Mouse (Mus musculus): Measurements from ENCODE around the gene Fbxw5.

Gene Fbxw5

DNA sequence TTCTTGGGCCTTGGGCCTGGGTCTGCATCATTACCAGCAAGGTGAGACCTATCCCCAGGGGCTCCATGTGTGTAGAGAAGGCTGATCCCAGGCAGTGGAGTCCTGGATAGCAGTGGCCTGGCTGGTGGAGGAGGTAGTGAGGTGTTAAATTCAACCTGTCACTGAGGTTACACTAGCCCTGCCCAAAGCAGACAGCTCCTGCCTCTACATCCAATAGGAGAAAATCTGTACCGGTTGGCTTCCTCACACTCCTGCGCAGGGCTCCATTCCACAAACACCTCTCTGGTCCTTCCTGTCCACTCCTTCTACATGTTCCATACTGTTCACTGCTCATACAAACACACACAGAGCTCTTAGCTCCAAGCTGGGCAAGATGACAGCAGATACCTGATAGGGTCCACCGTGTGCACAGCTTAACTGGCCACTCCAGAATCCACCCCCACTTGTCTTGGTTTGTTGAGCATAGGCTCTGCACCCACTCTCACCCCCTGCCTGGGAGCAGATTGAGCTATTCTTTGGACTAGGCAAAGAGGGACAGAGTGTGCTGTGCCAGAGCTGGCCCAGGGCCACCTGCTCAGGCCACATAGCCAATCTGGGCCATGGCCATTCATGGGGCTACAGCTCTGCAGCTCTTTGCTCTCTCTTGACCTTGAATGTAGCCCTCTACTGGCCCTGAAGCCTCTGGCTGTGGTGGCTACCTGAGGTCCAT, 22.4 kb upstream of the Fbxw5 start:
- no peak for DNase-seq (ENCODE audit: low read depth, low spot score)

DNA sequence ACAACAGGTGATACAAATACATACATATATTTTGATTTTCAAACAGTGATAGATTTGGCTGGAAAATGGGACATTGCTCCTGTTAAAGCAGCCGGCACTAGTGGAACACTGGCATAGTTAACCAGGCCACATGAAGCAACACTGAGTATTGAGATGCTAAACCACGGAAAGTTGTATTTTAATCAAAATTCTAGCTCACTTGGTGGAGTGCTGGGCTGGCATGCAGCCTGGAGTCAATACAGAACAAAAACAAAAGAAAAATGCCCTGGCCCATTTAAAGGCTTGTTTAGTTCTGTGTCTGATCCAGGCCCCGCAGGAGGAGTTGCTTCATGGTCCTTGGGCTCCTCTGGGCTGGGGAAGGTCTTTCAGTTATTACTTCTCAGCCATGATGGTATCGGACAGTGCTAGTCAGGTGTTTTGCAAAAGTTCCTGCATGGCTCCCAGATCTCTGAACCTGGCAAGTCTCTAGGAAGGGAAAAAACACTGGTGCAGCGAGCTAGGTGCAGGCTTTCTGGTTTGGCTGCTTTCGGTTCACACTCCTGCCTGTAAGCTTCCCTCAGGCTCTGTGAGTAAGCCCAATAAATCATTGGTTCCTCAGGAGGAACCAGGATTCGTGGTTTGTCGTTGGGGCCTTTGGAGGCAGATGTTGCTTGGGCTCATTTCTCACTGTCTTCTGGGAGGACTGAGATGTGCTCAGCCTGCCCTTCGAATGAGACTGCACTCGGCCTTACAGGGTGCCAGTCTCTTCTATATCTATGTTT, 20.8 kb upstream of the Fbxw5 start:
- DNase-seq (ENCODE audit: low read depth, low spot score): no peak

DNA sequence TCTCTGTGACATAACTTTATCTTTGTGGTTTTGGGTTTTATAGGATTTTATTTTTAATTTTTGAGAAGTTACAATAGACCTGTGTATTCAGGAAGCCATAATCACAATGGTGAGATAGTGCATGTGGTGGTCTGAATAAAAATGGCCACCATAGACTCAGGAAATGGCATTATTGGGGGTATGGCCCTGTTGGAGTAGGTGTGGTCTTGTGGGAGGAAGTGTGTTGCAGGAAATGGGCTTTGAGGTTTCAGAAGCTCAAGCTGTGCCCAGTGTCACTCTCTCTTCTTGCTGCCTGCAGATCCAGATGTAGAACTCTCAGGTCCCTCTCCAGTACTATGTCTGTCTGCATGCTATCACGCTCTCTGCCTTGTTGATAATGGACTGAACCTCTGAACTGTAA, 20.0 kb upstream of the Fbxw5 start:
- DNase-seq (ENCODE audit: low read depth, low spot score): no peak

DNA sequence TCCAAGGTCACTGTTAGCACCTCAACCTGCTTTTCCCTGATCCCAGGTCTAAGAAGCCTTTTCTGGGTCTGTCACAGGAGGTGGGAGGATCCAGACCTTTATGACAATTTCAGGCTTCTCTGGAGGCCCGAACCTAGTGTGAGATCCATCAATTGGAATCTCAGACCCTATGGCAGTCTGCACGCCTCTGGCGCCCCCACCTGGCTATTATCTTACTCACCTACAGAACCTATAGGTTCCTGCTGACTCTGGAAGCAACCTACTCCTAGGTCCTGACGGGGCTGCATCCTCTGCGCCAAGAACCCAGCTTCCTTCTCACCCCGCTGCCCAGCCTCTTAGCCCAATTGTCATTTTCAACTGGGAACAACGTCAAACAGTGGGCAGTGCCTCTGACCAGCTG, 17.6 kb upstream of the Fbxw5 start:
- no peak for DNase-seq (ENCODE audit: low read depth, low spot score)

DNA sequence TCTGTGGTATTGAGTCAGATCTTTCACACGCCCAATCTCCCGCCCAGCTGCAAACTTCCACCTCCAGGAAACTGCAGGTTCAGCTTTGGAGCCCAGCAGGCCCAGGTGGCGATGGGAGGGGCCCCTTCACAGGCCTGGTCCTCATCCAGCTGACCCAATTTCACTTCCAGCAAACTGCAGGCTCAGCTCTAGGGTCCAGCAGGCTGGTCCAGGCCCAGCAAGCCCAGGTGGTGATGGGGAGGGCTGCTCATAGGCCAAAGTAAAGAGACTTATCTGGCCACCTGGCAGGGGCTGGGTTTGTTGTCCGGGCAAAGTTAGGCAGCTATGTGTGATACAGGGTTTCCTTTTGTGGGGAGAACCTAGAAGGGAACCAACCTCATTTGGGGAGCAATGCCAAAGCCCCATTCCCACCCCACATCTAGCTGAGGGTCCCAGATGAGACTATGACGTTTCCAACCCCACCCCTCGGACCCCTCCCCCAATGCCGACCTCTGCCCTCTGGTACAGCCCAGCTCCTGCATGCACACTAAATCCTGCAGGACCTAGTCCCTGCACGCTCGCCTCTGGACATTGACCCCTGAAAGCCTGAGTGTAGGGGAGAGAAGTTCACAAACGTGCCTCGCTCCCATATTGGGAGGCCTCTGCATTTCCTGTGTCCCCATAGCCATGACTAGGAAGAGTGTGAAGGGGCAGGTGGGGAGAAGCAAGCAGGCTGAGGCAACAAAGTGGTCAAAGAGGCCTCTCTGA, 15.5 kb upstream of the Fbxw5 start:
- no peak for DNase-seq (ENCODE audit: low read depth, low spot score)

DNA sequence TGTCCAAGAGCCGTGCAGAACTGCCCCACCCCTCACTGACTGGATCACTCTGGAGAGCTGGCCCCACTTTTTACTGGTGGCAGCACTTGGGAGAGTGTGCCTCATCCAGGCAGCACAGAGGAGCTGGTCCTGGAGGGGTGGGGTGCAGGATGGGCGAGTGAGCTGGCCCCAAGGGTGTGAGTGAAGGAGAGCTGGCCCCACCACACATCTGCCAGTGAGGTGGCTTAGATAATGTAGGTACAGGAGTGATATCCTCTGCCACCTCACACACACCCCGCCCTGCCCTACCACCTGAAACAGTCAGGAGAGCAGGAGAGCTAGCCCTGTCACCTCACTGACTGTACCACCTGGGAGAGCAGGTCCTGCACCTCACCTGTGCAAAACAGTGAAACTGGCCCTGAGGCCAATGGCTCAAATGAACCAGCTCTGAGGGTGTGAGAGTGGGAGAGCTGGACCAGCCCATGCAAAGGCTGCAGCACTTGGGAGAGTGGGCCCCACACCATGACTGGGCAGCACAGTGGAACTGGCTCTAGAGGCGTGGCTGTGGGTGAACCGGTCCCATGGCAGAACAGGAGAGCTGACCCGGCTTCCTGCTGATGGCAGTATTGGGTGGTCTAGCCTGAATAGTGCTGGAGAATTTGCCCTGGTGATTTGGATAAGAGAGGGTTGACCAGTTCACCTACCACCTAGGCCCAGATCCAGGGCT, 12.4 kb upstream of the Fbxw5 start:
- no peak for DNase-seq (ENCODE audit: low read depth, low spot score)

DNA sequence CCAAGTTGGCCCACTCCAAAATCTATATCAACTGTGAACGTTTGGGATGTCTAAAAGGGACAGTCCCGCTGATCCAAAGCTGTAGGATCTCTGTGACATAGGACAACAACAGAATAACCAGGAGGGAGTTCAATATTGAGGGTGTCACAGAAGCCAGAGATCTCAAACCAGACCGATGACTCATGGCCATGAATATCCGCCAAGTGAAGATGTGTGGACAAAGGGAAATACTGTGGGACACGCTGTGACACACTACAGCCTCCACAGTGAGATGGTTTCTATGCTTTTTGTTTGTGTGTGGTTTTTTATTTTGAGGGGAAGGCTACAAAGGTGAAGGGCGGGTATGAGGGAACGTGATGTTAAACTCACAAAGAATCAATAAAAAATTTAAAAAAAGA, 11.9 kb upstream of the Fbxw5 start:
- DNase-seq (ENCODE audit: low read depth, low spot score): no peak

DNA sequence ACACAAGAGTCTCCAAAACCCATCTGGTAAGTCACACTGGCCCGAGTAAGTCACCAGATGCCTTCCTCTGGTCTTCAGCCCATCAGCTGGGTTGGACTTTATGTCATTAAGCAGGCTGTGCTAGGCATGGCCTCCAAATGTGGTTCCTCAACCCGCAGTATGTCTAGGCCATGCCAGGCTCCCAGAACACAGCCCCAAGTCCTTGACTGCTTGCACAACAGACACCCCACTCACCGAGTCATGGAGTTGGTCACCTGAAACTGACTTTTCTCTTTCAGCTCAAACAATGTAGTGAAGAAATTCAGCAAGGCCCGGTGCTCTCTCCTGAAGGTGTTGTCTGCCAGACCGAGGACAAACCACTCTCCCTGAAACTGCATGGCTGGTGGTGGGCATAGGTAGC, 7.6 kb upstream of the Fbxw5 start:
- DNase-seq (ENCODE audit: low read depth, low spot score): no peak

DNA sequence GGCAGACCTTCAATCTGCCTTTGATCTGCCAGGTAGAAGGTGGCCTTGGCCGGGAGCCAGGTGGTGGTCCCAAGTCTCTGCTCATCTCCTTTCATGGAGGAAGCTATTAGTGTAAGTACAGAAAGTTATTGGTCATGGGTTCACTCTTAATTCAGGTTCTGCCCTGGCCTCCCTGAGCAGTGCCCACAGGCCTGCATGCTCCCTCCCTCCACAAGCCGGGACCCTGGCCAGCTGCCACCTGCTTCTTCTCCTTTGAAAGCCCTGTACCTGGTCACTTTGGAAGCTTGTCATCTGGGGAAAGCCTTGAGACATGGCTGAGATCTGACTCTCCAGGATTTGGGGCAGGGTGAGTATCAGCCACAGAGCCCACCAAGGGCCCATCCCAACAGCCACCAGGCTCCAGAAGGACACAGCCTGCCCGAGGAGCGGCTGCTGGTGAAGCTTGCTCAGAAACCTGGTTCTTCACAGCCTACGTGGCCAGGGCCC, 7.0 kb upstream of the Fbxw5 start, which contains the start of gene Lcn12:
Lcn12 (minus strand) TSS at position 436 of the 486 bp plus-strand sequence.
- DNase-seq (ENCODE audit: low read depth, low spot score): no peak

DNA sequence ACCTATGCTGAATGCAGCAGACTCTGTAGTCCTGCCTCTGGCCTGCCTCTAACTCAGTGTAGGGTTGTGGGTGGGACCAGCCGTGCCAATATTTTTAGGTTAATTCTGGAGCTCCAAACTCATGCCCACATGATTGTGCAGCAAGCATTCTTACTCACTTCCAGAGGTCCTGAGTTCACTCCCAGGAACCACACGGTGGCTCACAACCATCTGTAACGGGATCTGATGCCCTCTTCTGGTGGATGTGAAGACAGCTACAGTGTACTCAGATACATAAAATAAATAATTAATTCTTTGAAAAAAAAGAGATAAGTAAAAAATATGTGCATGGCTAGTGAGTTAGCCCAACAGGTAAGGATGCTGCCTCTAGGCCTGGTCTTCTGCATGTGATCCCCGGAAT, 4.1 kb upstream of the Fbxw5 start:
- no peak for DNase-seq (ENCODE audit: low read depth, low spot score)

DNA sequence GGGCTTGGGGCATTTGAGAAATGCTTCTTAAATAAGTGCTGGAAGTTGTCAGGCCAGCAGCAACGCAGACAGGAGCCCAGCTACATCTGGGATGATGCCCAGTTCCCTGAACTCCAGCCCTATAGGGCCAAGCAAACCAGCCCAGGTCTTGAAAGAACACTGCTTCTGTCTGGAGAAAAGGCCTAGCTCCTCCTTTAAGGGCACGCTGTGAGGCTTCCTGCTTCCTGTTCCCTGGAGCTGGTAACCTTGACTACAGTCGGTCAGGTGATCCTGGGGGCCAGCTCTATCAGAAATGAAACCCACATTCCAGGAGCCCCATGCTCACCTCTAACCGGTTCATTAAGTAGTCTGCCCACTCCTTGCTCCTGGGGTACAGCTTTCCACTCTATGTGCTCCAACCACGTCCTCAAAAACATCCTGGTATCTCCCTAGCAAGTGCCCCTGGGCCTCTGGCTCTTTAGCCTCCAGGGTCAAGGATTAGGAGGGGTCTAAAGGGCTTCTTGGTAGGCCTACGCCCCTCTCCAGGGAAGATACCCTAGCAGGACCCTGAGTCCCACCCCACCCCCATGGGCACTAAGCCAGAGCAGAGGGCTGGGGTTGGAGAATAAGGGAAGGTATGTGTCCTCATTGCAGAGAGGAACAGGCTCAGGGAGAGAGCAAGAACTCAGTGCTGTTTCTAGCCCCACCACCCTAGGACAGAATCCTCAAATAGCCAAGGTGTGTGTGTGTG, 2.5 kb upstream of the Fbxw5 start:
- DNase-seq (ENCODE audit: low read depth, low spot score): no peak

DNA sequence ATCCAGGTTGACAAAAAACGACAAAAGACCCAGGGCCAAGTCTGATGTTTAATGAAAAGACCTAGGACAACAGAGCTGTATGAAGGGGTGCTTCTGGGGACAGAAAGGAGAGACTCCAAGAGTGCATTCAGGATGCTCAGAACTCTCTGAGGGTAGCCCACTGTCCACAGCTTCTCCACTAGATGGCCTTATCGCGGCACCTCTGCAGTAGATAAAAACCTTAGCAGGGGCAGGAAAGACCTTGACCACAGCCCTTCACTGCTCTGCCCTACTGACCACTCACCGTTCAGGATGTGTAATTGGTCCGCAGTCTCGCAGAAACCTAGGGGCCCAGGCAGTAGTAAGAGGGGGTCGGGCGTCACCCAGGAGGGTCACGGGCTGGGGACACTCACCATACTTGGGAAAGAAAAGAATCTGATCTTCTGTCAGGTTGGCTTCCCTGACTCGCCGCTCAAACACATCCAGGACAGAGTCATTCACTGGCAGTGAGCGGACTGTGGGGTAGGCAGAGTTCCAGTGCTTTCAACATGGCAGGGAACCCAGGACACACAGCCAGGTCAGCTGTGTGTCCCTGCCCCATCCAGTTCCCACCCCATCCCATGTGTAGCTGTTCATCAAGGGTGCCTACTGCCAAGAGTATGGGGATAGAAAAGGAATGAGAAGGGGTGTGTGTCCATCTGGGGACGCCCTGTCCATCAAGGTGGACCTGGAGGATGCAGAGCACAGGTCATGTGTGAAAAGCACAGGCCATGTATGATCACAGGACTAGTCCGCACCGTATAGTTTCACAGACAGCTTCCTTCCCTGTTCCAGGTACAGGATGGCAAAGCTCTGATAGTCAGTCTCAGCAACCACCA, 1.7 kb upstream of the Fbxw5 start:
- no peak for DNase-seq (ENCODE audit: low read depth, low spot score)

DNA sequence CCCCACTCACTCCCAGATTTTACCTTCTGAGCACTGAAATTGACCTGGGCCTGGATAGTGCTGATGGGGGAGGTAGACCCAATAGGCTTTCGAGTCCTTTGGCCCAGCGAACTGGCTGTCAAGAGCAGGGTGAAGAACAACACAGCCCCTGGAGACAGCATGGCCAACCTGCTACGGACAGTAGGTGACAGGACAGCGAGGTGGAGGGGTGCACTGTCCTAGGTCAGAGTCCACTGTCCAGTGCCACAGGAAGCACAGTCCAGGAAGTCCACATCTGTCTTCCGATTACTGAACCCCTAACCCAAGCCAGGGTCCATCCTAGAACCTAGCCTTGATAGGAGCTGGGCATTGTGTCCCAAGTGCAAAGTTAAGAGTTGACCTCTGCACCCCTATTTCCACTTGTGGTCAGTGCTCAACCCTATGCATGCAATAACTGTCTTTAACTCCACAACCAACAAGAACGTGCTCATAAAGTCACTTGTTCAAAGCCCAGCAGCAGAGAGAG, 427 bp upstream of the Fbxw5 start:
- no peak for DNase-seq (ENCODE audit: low read depth, low spot score)

DNA sequence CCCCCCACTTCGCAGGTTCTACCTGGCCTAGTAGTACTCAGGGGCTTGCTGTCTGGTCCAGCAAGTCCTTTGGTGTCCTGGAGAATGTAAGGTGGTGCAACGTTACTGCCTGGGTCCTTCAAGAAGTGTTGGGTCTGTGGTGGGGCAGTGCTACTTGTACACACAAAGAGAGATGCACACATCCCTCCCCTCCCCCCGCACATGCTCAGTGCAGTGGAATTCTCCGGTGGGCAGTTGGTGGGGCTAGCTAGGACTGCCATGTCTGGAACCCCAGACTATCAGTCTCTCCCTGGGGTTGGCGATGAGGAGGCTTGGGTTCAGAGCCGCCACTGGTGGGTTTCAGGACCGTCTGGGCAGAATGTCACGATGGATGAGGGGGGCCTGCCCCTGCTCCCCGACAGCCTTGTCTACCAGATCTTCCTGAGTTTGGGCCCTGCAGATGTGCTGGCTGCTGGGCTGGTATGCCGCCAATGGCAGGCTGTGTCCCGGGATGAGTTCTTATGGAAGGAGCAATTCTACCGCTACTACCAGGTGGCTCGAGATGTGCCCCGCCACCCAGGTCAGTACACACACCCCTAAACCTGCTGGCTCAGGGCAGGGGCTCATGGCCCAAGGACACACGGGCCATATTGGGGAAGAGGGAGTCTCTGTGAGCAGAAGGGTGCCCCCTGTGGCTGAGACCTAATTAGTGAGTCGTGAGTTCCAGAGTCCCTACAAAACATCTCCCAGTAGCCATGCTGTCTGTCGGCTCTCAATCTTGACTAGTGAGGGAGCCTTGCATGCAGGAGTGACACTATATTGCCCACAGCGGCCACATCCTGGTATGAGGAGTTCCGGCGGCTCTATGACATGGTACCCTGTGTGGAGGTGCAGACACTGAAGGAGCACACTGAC, 1.3 kb downstream of the Fbxw5 start, which contains the start of gene C8g:
C8g (minus strand) TSS at position 127 of the 894 bp plus-strand sequence.
- DNase-seq (ENCODE audit: low read depth, low spot score): no peak

DNA sequence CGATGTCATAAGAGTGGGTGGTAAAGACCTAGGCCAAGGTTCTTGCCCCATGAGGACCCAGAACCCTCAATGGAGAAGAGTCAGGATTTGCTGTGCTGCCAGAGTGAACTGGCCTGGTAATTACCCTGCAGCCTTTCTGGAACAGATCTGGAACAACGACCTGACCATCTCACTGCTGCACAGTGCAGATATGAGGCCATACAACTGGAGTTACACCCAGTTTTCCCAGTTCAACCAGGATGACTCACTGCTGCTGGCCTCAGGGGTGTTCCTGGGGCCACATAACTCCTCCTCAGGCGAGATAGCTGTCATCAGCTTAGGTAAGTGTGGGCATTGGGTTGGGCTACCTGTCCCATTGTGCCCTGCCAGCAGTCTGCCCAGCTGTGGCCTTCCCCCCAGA, 2.2 kb downstream of the Fbxw5 start:
- DNase-seq (ENCODE audit: low read depth, low spot score): no peak

DNA sequence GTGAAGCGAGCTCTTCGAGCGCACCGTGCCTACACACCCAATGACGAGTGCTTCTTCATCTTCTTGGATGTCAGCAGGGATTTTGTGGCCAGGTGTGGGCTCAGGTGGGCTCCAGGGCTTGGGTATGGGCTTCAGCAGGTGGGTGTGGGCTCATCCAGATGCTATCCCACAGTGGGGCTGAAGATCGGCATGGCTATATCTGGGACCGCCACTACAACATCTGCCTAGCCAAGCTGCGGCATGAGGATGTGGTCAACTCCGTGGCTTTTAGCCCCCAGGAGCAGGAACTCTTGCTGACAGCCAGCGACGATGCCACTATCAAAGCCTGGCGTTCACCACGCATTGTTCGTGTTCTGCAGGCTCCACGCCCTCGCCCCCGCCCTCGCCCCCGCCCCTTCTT, 4.0 kb downstream of the Fbxw5 start:
- no peak for DNase-seq (ENCODE audit: low read depth, low spot score)

DNA sequence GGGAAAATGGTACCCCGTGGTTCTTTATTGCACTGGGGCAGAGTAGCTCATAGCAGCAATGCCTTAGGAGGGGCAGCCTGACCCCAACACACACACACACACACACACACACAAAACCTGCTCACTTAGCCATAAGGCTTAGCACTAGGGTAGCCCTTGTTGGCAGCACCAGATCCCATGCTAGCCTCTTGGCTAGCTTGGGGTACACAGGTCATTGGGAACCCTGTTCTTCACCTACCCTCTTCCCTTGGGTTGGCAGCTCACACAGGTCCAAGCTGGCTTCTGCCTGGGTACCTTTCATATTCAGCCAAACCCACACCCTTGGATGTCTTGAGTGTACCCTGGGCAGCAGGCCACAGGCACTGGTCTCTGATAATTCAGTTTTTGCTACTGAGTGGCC, 4.5 kb downstream of the Fbxw5 start:
- no peak for DNase-seq (ENCODE audit: low read depth, low spot score)

DNA sequence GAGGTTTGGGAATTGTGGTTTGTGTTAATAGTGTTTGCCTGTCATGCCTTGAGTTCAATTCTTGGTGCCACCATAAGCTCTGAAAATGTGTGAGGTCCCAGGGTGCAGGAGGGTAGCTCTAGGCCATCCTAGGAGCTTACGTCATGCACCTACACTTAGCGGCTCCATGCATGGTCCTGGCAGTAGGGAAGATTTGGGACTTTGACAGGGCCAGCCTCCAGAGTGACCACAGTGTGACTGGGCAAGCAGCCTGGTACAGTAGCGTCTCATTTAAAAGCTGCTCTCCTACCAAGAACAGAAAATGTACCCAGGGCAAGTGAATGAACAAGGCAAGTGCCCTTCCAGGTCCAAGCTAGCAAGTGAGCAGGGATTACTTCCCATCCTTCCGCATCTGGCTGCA, 5.3 kb downstream of the Fbxw5 start:
- DNase-seq (ENCODE audit: low read depth, low spot score): no peak

DNA sequence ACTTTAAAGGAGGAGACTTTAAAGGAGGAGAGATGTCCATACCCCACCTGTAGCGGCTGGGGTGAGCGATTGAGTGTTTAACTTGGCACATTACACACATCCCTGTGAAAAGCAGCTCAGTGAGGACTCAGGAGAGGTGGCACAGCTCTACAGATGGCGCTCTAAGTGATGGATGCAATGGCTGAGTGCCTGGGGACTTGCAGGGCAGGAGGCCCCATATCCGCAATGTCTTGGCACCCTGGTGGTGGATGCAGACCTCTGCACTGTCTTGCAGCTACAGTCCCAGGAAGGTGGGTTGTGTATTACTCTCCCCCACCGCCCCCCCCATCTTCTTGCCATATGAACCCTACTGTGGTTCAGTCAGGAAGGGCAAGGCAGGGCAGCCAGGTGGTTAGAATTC, 6.4 kb downstream of the Fbxw5 start:
- no peak for DNase-seq (ENCODE audit: low read depth, low spot score)
